Mouse (Mus musculus) brain, embryonic 14.5 days (tissue): Measurements from ENCODE around the gene Sel1l3.

ENCODE experiments used
- CTCF ChIP-seq: fragments of 200-500 bp; IDR thresholded peaks from 2 replicates; pipeline ENCODE4 v1.5.1; 2012; ENCODE audit warnings: inconsistent platforms, mild to moderate bottlenecking, moderate library complexity, borderline replicate concordance; ENCODE audit not compliant: insufficient read depth, insufficient read length; ENCODE audit errors: extremely low read depth
- POLR2A ChIP-seq: fragments of 200-500 bp; IDR thresholded peaks from 2 replicates; pipeline ENCODE4 v1.6.1; 2012; ENCODE audit warnings: mild to moderate bottlenecking, inconsistent platforms, borderline replicate concordance; ENCODE audit not compliant: poor library complexity, insufficient read depth, insufficient read length, severe bottlenecking; ENCODE audit errors: extremely low read depth

DNA sequence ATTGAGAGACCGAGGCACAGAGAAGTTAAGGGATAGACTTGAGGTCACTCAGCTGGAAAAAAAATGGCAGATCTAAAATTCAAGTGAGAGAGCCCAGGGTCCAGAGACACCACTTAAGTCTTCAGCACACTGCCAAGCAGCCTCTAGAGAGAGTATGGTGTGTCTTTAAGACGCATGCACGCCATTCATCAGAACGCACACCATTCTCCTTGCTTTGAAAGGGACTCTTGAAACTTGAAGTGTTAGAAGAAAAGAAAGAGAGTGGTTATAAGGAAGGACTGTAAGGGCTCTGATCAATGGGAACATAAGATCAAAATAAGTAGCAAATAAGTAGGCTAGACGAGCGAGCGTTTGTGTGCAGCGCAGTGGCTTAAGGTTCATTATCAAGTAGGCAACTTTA, 95.5 kb downstream of the Sel1l3 start:
- TF ChIP-seq CTCF (no peak), POLR2A (no peak)
